Mouse (Mus musculus) olfactory bulb, adult 2 months (tissue): ENCODE measurements around the gene Topors.

Experiments used
- CTCF ChIP-seq: fragments of 200-500 bp; IDR thresholded peaks from 2 replicates; pipeline ENCODE4 v1.5.1; 2012; ENCODE audit warnings: low read depth, mild to moderate bottlenecking, low read length, moderate library complexity; ENCODE audit not compliant: insufficient read depth
- POLR2A ChIP-seq: fragments of 200-500 bp; IDR thresholded peaks from 2 replicates; pipeline ENCODE4 v1.6.1; 2012; ENCODE audit warnings: mild to moderate bottlenecking, low read depth, low read length, moderate library complexity; ENCODE audit not compliant: insufficient read depth

GRCm38 (mm10) chr4:40236829-40237228 is 32.8 kb downstream of the Topors start:
- TF ChIP-seq CTCF: no peak
- no peak for TF ChIP-seq POLR2A
